ENCODE assay signal across 8 mouse cellular contexts in genomic region chr3:130617439-130617898, GRCm38 (mm10). TPM values are rescaled to one million over a fixed set of nuclear protein-coding genes. Genes with fewer than 3 reads are reported as not detected.
DNase-seq lines count a peak whose midpoint lies in the region; ATAC-seq and TF ChIP-seq lines count a peak whose summit lies in the region.

Gene Etnppl, plus strand, starts transcription at chr3:130617448.

- WGBS in heart, postnatal 0 days: 1% methylated on average over 10 of the region's 10 CpGs
- 11% methylated on average over 10 of the region's 10 CpGs for WGBS in olfactory bulb, adult 2 months

- no peak within 1 kb of the TSS for H3K27ac ChIP-seq in heart, postnatal 0 days (ENCODE audit: low read depth)
- H3K27ac ChIP-seq in olfactory bulb, adult 2 months (ENCODE audit: insufficient read depth, low read depth, low read length): no peak within 1 kb of the TSS

- H3K36me3 ChIP-seq in heart, postnatal 0 days (replicated peaks; ENCODE audit: control insufficient read depth, insufficient read depth, low read length): no peaks in the 10 kb centered on the region

- ATAC-seq in cerebellum, adult (ENCODE audit: insufficient number of reproducible peaks, low FRiP score, low TSS enrichment): no peak
- ATAC-seq in heart, postnatal 0 days (ENCODE audit: insufficient read depth, low read depth): peak; percentile 20; the same call in 1 of the 2 replicates

- no peak for TF ChIP-seq POLR2A in olfactory bulb, adult 2 months (IDR thresholded peaks at IDR 0.05; ENCODE audit: insufficient read depth, low read depth, low read length)

- DNase-seq in cerebellum, adult 11-12 months: peak; percentile 4
- peak; percentile 19 for DNase-seq in ES-CJ7 (ENCODE audit: low read depth, low spot score)
- DNase-seq in heart, postnatal 0 days (ENCODE audit: low spot score): no peak
- peak; percentile 39 to 54 for DNase-seq in kidney, postnatal 4 days
- DNase-seq in right cerebral cortex, adult 2 months (ENCODE audit: low spot score in 2 of 2): no peak
- DNase-seq in testis, postnatal 10 days (ENCODE audit: low spot score): no peak

- H3K9me3 ChIP-seq in heart, postnatal 0 days (replicated peaks; ENCODE audit: control insufficient read depth, low read length): no peaks in the 10 kb centered on the region

- H3K27me3 ChIP-seq in heart, postnatal 0 days (ENCODE audit: control insufficient read depth, insufficient read depth, low read length): 0 out of 2 replicates have a peak, but pooled peaks cover 4% of the 10 kb centered on the region

- TF ChIP-seq CTCF in heart, postnatal 0 days (IDR thresholded peaks at IDR 0.05; ENCODE audit: low read depth): no peak
- no peak for TF ChIP-seq CTCF in olfactory bulb, adult 2 months (IDR thresholded peaks at IDR 0.05; ENCODE audit: insufficient read depth, low read depth, low read length)

- H3K9ac ChIP-seq in heart, postnatal 0 days (replicated peaks; ENCODE audit: low read depth, low read length): no peak within 1 kb of the TSS

- peak within 1 kb of the TSS; percentile 54 for H3K4me2 ChIP-seq in heart, postnatal 0 days (ENCODE audit: low read depth, low read length)

- TF ChIP-seq EP300 in heart, postnatal 0 days (IDR thresholded peaks at IDR 0.05; ENCODE audit: low read depth): no peak

- H3K4me1 ChIP-seq in heart, postnatal 0 days (ENCODE audit: control insufficient read depth, insufficient read depth): no peaks in the 10 kb centered on the region
- H3K4me1 ChIP-seq in olfactory bulb, adult 2 months (ENCODE audit: control insufficient read depth, insufficient read depth, low read length): peaks cover 6% of the 10 kb centered on the region; the same call in 1 of the 2 replicates

- peak within 1 kb of the TSS; percentile 6; the same call in 1 of the 2 replicates for H3K4me3 ChIP-seq in heart, postnatal 0 days (ENCODE audit: low read depth, low read length)
- peak within 1 kb of the TSS; percentile 19 for H3K4me3 ChIP-seq in olfactory bulb, adult 2 months (ENCODE audit: insufficient read depth, low read depth, low read length)

RNA-seq across cellular contexts. Expression of gene Etnppl, which starts in this region (rescaled TPM):
- total RNA-seq in heart, postnatal 0 days (2014; rRNA removed; ENCODE audit: low replicate concordance): 0.31 TPM in 1 of 2 replicates, not detected in the other
- polyA plus RNA-seq in heart, postnatal 0 days (2015; fragmentation: Nextera tagmentation; extraction: Ambion mirVana): not detected in 2 replicates
- not detected in 2 replicates for polyA plus RNA-seq in olfactory bulb, adult 2 months (2012; ENCODE audit: insufficient read depth, insufficient read length, low replicate concordance, missing spikeins)

Comparison
In these comparisons a context has a peak if more than half of its experiments do, and no peak if none do; other contexts are left out.
1. Peak in ATAC-seq, H3K4me3 ChIP-seq and H3K4me2 ChIP-seq in heart, postnatal 0 days; RNA of the gene not detected or under 1 TPM.
2. DNase-seq: peak in cerebellum, adult 11-12 months (single experiment), ES-CJ7 (single experiment) and kidney, postnatal 4 days (2 of 2); none in heart, postnatal 0 days (single experiment), right cerebral cortex, adult 2 months (0 of 2) and testis, postnatal 10 days (single experiment).